Mouse (Mus musculus) B cell, adult (primary cell): ENCODE measurements around the gene Il17c. TPM values are rescaled to one million over a fixed set of nuclear protein-coding genes. Genes with fewer than 3 reads are reported as not detected.

ENCODE experiments used
- total RNA-seq: library from RNA; stranded (reverse); gene quantifications from 4 replicates; pipeline ENCODE4 v1.2.4, GENCODE M21; 2023; ENCODE audit not compliant: inconsistent age

Gene Il17c
- 0.83 to 2.5 TPM (median 1.8 TPM) in 3 of 4 replicates, not detected in the other for total RNA-seq

GRCm38 (mm10) chr8:122421376-122422070 is at the start of gene Il17c:
Il17c (plus strand) TSS chr8:122422020.

DNA sequence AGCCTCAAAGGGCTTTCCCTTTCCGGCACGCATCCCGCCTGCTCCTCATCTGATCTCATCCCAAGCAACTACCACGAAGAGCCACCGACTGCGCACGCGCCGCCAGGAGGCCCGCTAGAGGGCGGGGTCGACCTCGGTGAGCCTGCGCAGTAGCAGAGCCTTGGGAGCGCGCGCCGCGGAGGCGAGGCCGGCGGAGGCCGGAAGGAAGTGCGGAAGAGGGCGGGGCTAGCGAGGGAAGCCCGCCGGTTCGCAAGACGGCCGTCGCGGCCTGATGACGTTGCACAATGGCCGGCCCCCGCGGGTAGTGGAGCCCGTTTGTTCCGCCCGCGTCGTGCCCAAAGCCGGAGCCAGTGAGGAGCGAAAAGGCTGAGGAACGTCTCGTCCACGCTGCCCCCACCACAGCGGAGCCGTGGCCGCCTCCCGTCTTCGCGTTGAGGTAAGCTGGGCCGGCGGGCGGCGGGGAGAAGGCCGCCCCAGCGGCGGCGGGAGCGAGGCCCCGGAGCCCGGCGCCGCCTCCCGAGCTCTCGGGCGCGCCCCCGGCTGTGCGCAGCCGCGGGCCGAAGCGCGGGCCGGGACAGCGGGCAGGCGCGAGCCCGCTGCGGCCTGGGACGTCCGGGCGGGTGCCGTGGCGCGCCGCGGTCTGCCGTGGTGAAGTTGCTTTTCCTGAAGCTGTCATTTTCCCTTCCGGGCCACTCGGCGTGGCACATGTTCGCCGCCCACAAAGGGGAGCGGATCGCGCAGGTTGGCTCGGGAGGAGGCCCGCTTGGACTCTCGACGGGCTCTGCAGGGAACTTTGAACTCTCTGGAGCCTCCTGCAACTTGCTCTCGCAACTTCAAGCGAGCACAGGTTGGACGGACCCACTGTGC is 45.2 kb upstream of the Il17c start, which contains the start of gene Zc3h18:
Gene Zc3h18, plus strand, starts transcription at position 245 of the 867 bp plus-strand sequence.

DNA sequence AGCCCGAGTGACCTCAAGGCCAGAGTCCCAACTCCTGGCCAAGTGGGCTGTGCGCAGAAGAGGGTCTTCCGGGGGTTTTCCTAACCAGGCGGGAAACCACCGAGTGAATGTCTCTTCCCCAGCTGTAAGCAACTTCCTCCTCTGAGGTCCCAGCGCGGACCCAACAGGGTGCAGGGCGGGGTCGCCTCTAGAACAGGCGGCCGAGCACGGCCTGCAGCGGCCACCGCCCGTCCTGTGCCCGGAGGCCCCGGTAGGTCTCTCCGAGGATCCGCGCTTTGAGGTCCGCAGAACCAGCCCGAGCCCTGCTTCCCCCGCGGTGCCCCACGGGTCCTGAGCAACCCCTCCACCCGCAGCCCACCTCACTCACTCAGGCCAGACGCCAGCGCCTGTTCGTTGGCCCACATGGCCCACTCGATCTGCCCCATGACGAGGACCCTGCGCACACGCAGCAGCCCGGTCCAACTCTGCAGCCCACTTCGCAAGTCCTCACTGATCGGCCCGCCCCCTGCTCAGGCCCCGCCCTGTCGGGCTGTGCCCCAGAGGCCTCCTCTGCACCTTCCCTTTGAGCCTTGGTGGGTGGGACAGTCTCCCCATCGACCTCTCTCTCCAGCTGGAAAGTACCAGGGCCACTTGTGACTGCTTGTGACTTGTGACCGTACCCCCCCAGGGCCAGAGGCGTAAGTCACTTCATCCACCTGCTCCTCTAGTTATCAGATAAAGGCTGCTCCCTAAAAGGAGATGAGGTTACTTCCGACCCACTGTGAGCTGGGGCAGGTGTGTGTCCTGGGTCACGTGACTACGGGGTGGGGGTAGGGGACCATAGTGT is 10.8 kb downstream of the Il17c start, which contains the start of gene Cyba:
Gene Cyba, minus strand, starts transcription at position 488 of the 826 bp plus-strand sequence.

DNA sequence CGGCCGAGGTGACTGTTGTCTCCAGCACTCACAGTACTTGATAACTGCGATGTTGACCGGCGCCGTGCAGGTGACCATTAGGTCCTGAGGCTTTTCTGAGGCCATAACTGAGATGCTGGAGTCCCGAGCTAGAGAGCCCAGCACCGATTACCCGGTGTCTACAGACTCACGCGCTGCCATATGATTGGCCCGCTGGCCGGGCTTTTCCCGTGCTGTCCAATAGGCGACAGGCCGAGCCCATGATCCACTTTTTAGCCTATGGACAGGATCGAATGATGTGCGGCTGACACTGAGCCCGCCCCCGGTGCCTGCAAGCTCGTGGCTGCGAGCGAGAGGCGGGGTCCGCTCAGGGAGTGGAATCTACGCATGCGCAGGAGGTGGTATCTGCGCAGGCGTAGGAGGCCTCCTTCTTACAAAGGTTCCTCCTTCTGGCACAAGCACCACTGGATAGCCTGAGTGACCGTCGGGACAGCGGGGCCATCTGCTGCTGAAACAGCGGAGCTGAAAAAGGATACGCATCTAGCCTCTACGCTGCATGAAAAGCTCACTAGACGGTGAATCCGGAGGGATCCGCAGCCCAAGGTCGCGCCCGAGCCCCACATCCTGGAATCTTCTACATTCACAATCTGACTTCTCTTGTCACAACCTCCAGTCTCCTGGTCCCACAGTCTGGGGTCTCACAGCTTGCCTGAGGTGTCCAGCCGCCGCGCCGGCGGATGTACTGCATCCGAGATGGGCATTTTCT is 21.6 kb downstream of the Il17c start, which contains the start of gene Mvd:
Gene Mvd, minus strand, starts transcription at position 161 of the 745 bp plus-strand sequence.

DNA sequence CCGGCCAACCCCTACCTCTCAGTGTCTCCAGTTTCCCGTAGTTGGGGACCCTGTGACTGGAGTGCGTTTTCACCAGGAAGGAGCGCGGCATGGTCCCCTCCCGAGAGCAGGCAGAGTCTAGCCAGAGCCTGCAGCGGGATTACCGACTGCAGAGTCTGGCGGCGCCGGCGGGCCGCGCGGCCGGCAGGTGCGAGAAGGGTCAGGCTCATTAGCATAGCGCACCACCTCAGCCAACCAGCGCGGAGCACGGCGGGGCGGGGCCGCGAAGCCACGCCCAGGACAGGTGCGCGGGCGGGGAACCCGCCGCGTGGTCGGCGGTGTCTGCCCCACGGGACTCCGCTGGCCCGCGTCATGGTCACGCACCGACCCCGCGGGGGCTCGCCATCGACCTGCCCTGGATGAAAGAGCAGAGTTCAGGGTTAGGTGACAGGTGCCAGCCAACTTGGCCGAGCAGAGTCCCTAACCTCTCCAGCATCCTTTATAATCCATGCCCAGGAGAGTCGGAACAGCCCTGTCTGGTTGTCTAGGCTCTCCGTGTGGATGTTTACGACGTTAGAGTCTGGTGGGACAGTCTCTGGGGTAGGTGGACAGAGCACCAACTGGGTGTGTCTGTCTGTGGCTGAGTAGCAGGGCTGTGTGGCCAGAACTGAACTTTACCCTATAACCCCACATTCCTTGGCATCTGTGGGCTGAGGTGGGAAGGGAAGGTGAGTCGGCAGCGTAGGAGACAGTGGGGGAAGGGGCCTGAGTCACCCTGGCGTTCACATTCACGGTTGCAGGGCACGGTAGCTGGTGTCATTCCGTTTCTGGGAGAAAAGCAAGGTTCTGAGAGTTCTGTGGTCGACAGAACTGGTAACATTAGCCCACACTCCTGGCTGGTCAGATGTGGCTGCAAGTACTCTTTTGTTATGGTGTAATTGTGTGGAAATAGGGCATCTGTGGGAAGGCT is 39.0 kb downstream of the Il17c start, which contains the start of gene Snai3:
Gene Snai3, minus strand, starts transcription at position 210 of the 949 bp plus-strand sequence.

Other genes with a start within 250 kb of the Il17c start
- 22.1 to 29.0 TPM (median 22.8 TPM) in 4 replicates for gene Zfpm1, start 139.9 kb upstream of the Il17c start, total RNA-seq
- gene Trhr2, start 61.3 kb upstream of the Il17c start, total RNA-seq: 0.51 TPM in 1 of 4 replicates, not detected in the others
- 97.1 to 111 TPM (median 102 TPM) in 4 replicates for gene Zc3h18, start 45.4 kb upstream of the Il17c start, total RNA-seq
- gene Cyba, start 10.9 kb downstream of the Il17c start, total RNA-seq: 306 to 340 TPM (median 317 TPM) in 4 replicates
- 4.8 to 6.9 TPM (median 6.2 TPM) in 4 replicates for gene Mvd, start 21.4 kb downstream of the Il17c start, total RNA-seq
- gene Snai3, start 38.7 kb downstream of the Il17c start, total RNA-seq: 3.1 to 4.4 TPM (median 3.9 TPM) in 4 replicates
- 38.7 to 43.7 TPM (median 41.0 TPM) in 4 replicates for gene Rnf166, start 54.0 kb downstream of the Il17c start, total RNA-seq
- 57.5 to 66.9 TPM (median 58.8 TPM) in 4 replicates for gene Ctu2, start 54.1 kb downstream of the Il17c start, total RNA-seq
- gene Piezo1, start 129.3 kb downstream of the Il17c start, total RNA-seq: 50.5 to 55.1 TPM (median 53.3 TPM) in 4 replicates
- gene Cdt1, start 146.0 kb downstream of the Il17c start, total RNA-seq: 154 to 175 TPM (median 169 TPM) in 4 replicates
- 78.0 to 94.8 TPM (median 88.3 TPM) in 4 replicates for gene Aprt, start 154.9 kb downstream of the Il17c start, total RNA-seq
- 26.1 to 34.6 TPM (median 27.1 TPM) in 4 replicates for gene Galns, start 189.4 kb downstream of the Il17c start, total RNA-seq
- gene Trappc2l, start 189.6 kb downstream of the Il17c start, total RNA-seq: 44.4 to 55.6 TPM (median 52.9 TPM) in 4 replicates
- 0.48 TPM in 1 of 4 replicates, not detected in the others for gene Pabpn1l, start 200.7 kb downstream of the Il17c start, total RNA-seq